Mouse (Mus musculus): ENCODE data around the gene Vmn1r49. TPM values are rescaled to one million over a fixed set of nuclear protein-coding genes. Genes with fewer than 3 reads are reported as not detected.
"Not testable (repeated sequence)": the region's sequence is repeated elsewhere in the genome, so short reads cannot be mapped to it uniquely, and the experiment has no call there.

Vmn1r49 gene
- not detected in 2 replicates for polyA plus RNA-seq (2012; rRNA removed)

DNA sequence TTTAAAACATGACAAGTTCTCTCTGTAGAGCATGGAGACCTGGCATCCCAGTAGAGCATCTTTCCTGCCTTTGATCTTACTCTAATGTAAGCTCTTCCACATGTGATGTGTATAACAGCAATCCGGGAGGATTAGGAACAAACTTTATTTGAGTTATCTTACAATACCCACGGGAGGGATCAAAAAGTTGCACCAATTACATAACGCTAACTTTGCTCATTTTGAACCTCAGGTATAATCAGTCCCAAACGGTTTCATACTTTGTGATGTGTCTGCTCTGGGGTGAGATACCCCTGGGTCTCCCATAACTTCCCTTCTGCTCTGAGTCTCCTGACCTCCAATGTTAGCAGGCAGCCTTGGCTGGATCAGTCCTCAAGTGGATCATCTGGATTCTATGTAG is at the start of gene Vmn1r49:
Gene Vmn1r49 (minus strand): TSS at position 101 of the 400 bp plus-strand sequence.
- DNase-seq (ENCODE audit: extremely low spot score in 1 of 2, low spot score in 1 of 2): no peak

DNA sequence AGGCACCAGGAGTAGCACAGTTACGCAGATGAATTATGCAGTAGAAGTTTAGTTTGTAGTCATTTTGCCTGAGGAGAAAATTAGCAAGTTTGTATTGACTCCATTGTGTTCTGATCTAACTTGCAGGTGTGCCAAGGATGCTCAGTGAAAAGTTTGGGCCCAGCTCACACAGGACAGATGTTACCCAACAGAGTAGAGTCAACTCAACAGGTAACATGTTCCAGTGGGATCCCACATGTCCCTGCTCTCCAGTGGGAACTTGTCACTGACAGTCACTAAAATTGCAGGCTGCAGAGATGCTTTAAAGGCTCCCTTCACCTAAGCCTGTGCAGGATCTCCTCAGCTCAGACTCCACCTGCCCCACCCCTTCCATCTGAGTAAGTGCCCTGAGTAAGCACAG is 44.0 kb upstream of the Vmn1r49 start, which contains the start of gene Vmn1r51:
Gene Vmn1r51 (plus strand): TSS at position 301 of the 400 bp plus-strand sequence.
- DNase-seq (ENCODE audit: extremely low spot score in 1 of 2, low spot score in 1 of 2): not testable (repeated sequence)

DNA sequence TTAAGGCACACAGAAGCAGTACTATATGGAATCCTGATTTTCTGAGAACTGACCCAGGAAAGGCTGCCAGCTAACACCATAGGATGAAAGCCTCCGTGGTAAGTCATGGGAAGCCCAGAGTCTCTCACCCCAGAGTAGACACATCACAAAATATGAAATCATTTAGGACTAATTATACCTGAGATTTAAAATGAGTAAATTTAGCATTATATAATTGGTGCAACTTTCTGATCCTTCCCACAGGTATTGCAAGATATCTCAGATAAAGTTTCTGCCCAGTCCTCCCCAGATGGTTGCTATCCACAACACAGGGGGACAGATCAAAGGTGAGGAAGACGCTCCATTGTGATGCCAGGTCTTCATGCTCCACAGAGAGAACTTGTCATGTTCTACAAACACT is 22.8 kb upstream of the Vmn1r49 start, which contains the start of gene Vmn1r50:
Gene Vmn1r50 (plus strand): TSS at position 301 of the 400 bp plus-strand sequence.
- no peak for DNase-seq (ENCODE audit: extremely low spot score in 1 of 2, low spot score in 1 of 2)

DNA sequence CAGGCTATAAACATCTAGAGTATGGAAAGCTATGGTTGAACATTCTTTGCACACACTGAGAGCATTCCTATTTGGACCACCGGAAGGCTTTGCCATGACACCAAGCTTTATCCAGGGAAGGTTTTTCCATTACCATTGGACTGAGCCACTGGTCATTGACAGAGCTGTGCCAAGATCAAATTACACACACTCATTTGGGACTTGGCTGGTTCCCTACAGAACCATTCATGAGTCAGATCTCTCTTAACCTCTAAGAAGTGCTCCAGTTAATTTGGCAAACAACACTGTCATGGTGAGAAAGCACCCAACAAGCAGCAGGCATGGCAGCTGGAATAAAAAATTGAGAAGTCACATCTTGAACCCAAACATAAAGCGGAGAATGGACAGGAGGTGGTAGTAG is 22.3 kb upstream of the Vmn1r49 start:
- DNase-seq (ENCODE audit: extremely low spot score in 1 of 2, low spot score in 1 of 2): no peak

DNA sequence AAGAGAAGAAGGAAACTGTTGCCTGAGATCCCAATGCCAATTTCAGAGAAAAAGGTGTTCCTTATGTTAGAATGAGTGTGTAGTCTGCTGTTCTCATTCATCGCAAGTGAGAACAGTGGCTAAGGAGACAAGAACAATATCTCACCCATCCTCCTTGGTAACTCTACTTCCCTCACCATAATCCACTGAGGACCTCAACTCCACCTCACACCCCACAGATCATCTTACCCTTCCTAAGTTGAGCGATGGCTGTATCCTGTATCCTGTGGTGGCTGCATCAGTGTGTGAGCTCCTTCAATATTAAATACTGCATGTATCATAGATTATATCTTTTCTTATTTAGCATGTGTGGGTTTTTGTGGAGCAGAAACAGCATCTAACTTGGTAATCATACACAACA is 41.6 kb downstream of the Vmn1r49 start, which contains the start of gene Vmn1r48:
Gene Vmn1r48 (minus strand): TSS at position 101 of the 400 bp plus-strand sequence.
- not testable (repeated sequence) for DNase-seq (ENCODE audit: extremely low spot score in 1 of 2, low spot score in 1 of 2)

Other genes with a start within 250 kb of the Vmn1r49 start
- gene Vmn1r42, start 202.1 kb downstream of the Vmn1r49 start, polyA plus RNA-seq (2012; rRNA removed): not detected in 2 replicates
- gene Vmn1r43, start 202.1 kb downstream of the Vmn1r49 start, polyA plus RNA-seq (2012; rRNA removed): not detected in 2 replicates
- gene Vmn1r44, start 194.8 kb downstream of the Vmn1r49 start, polyA plus RNA-seq (2012; rRNA removed): not detected in 2 replicates
- not detected in 2 replicates for gene Vmn1r45, start 137.9 kb downstream of the Vmn1r49 start, polyA plus RNA-seq (2012; rRNA removed)
- not detected in 2 replicates for gene Vmn1r46, start 109.2 kb downstream of the Vmn1r49 start, polyA plus RNA-seq (2012; rRNA removed)
- gene Vmn1r47, start 62.4 kb downstream of the Vmn1r49 start, polyA plus RNA-seq (2012; rRNA removed): not detected in 2 replicates
- gene Vmn1r48, start 41.7 kb downstream of the Vmn1r49 start, polyA plus RNA-seq (2012; rRNA removed): not detected in 2 replicates
- not detected in 2 replicates for gene Vmn1r50, start 22.9 kb upstream of the Vmn1r49 start, polyA plus RNA-seq (2012; rRNA removed)
- not detected in 2 replicates for gene Vmn1r51, start 44.1 kb upstream of the Vmn1r49 start, polyA plus RNA-seq (2012; rRNA removed)
- gene Vmn1r52, start 96.3 kb upstream of the Vmn1r49 start, polyA plus RNA-seq (2012; rRNA removed): not detected in 2 replicates
- not detected in 2 replicates for gene V1ra8, start 124.3 kb upstream of the Vmn1r49 start, polyA plus RNA-seq (2012; rRNA removed)
- gene Vmn1r53, start 145.9 kb upstream of the Vmn1r49 start, polyA plus RNA-seq (2012; rRNA removed): not detected in 2 replicates
- not detected in 2 replicates for gene Vmn1r54, start 167.8 kb upstream of the Vmn1r49 start, polyA plus RNA-seq (2012; rRNA removed)
- not detected in 2 replicates for gene BC048671, start 222.7 kb upstream of the Vmn1r49 start, polyA plus RNA-seq (2012; rRNA removed)
- 0.04 and 0.17 TPM in 2 replicates for gene Chst13, start 246.7 kb upstream of the Vmn1r49 start, polyA plus RNA-seq (2012; rRNA removed)